Mouse (Mus musculus): ENCODE data around the gene Cyb5d1.

DNA sequence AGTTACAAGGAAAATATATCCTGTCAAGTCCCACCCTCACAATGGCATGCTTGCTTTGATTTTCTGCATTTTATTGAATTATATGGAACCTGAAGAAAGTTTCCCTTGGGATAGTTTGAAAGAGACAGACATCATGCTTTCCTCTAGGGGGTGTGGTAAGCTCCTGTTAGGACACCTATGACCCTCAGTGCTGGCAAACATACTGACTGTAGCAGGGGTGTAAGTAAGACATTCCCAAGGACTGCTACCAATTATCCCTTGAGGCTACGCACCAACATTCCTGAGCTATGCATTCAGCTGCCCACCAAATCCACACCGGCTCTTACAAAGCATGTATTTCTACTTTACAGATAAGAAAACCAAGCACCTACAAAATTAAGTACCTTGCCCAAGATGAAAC, 33.0 kb downstream of the Cyb5d1 start:
- TF ChIP-seq USF1 (IDR thresholded peaks at IDR 0.05; ENCODE audit: low read depth) (no peak), POLR2A (IDR thresholded peaks at IDR 0.05; ENCODE audit: insufficient read length, low read depth) (no peak), E2F4 (IDR thresholded peaks at IDR 0.05; ENCODE audit: insufficient read depth) (no peak), REST (IDR thresholded peaks at IDR 0.05; ENCODE audit: insufficient read depth, insufficient read length) (no peak), MAX (IDR thresholded peaks at IDR 0.05; ENCODE audit: low read depth) (no peak)

All from myocyte (in vitro differentiated cells).